Mouse (Mus musculus): ENCODE measurements around the gene Lhfp. TPM values are rescaled to one million over a fixed set of nuclear protein-coding genes. Genes with fewer than 3 reads are reported as not detected.
A peak's percentile ranks its signal among the peaks of the same experiment; 100 is the strongest.

Gene Lhfp
- polyA plus RNA-seq, 1 experiment from 2014 or later = 64.5 TPM

DNA sequence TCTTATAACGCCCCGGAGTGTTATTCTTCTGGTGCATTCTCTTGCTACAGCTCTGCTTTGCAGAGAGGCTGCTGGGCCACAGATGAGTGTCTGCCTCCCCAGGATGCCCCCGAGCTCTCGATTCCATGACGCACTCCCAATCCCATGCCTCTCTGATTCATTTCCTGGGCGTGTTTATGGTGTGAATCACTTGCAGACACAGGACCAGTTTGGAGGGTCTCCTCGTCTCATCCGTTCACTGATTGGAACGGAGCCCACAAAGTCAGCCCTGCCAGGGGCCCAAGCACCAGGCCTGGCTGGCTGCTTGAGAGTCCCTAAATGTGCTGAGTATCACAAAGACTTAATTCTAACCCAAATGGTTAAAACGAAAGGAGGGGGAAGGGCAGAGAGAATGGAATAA lies 160.3 kb downstream of the Lhfp start:
- Histone ChIP-seq H3K4me2 (no peak overlapping the region; the same call in 1 of the 2 replicates), H3K4me1 (ENCODE audit: control insufficient read depth, insufficient read depth, low read length) (peaks cover 45% of the 10 kb centered on the region), H3K36me3 (ENCODE audit: control insufficient read depth, insufficient read depth, low read length) (no peaks in the 10 kb centered on the region), H3K4me3 (ENCODE audit: low read depth, low read length) (no peak overlapping the region), H3K9me3 (replicated peaks; ENCODE audit: control insufficient read depth, low read length) (no peaks in the 10 kb centered on the region), H3K27ac (ENCODE audit: low read depth, low read length) (peak overlapping the region; percentile 38), H3K27me3 (ENCODE audit: control insufficient read depth, insufficient read depth, low read length) (no peaks in the 10 kb centered on the region), H3K9ac (ENCODE audit: low read depth, low read length) (no peak overlapping the region)
- ATAC-seq (replicated peaks; ENCODE audit: insufficient number of reproducible peaks, low FRiP score, low TSS enrichment) = 0 out of 2 replicates have a peak, but pooled peaks have one; percentile 31
- WGBS (ENCODE audit: insufficient replicate concordance) = 58% methylated on average over 10 of the region's 10 CpGs

DNA sequence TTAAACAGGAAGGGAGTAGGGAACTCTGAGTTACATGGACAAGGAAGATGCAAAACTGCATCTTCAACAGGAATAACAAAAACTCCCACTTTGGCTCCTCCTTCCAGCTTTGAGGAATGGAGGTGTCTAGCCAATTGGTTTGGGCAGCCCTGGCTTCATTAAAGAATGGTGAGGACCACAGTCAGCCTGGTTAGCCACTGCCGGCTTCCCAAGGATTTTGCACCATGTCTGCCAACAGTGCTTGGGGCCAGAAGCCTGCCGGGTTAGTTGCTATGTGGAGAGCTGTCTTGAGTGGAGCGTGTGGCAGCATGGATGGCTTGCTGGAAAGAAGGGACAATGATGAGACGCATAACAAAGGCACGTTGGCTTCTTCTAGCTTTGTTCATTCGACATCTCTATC lies 160.9 kb downstream of the Lhfp start:
- no peak for ATAC-seq (replicated peaks; ENCODE audit: insufficient number of reproducible peaks, low FRiP score, low TSS enrichment)
- Histone ChIP-seq H3K9me3 (replicated peaks; ENCODE audit: control insufficient read depth, low read length) (no peaks in the 10 kb centered on the region), H3K4me2 (no peak overlapping the region), H3K4me1 (ENCODE audit: control insufficient read depth, insufficient read depth, low read length) (peaks cover 45% of the 10 kb centered on the region), H3K27ac (ENCODE audit: low read depth, low read length) (peak overlapping the region; percentile 38), H3K27me3 (ENCODE audit: control insufficient read depth, insufficient read depth, low read length) (no peaks in the 10 kb centered on the region), H3K9ac (ENCODE audit: low read depth, low read length) (no peak overlapping the region), H3K36me3 (ENCODE audit: control insufficient read depth, insufficient read depth, low read length) (no peaks in the 10 kb centered on the region), H3K4me3 (ENCODE audit: low read depth, low read length) (no peak overlapping the region)
- 49% methylated on average over 6 of the region's 6 CpGs for WGBS (ENCODE audit: insufficient replicate concordance)

DNA sequence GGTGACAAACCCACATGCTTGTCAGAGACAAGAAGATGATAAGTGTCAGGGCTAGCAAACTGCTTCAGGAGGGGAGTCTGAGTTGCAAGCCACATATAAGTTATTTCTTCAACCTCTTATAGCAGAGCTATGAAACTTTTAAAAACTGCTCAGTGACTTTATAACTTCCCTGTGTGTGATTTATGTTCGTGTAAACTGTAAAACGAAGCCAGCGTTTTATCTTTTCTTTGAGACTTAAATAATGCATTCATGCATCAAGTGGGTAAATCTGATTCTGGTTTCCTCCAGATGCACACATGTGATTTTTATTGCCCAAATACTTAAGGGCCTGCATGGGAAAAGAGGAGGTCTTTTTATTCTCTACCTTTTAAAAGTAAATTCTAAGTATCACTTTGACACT lies 161.4 kb downstream of the Lhfp start:
- no peak overlapping the region for H3K4me3 ChIP-seq (ENCODE audit: low read depth, low read length)
- no peaks in the 10 kb centered on the region for H3K9me3 ChIP-seq (replicated peaks; ENCODE audit: control insufficient read depth, low read length)
- H3K27me3 ChIP-seq (ENCODE audit: control insufficient read depth, insufficient read depth, low read length) = no peaks in the 10 kb centered on the region
- 69% methylated on average over 3 of the region's 3 CpGs for WGBS (ENCODE audit: insufficient replicate concordance)
- H3K36me3 ChIP-seq (ENCODE audit: control insufficient read depth, insufficient read depth, low read length) = no peaks in the 10 kb centered on the region
- peak overlapping the region; percentile 38; the same call in 1 of the 2 replicates for H3K27ac ChIP-seq (ENCODE audit: low read depth, low read length)
- ATAC-seq (replicated peaks; ENCODE audit: insufficient number of reproducible peaks, low FRiP score, low TSS enrichment) = no peak
- H3K9ac ChIP-seq (ENCODE audit: low read depth, low read length) = no peak overlapping the region
- H3K4me2 ChIP-seq = no peak overlapping the region
- H3K4me1 ChIP-seq (ENCODE audit: control insufficient read depth, insufficient read depth, low read length) = peaks cover 45% of the 10 kb centered on the region

DNA sequence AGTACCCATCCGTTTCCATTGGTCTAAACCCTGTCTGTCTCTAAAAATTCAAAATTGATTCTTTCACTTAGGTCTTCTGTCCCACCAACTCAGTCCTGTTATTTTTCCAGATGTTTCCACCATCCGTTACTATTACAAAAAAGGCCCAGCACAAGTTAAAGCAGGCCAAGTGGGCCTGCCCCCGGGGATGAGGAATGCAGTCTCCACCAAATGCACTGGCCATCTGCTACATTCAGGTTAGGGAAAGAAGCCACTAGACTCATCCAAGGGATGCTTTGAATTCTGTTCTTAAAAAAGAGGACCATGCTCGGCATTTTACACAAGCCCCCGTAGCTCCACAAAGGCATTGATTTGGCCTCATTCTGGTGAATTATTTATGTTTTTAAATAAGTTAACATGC lies 162.3 kb downstream of the Lhfp start:
- H3K4me3 ChIP-seq (ENCODE audit: low read depth, low read length) = no peak overlapping the region
- H3K9me3 ChIP-seq (replicated peaks; ENCODE audit: control insufficient read depth, low read length) = no peaks in the 10 kb centered on the region
- no peaks in the 10 kb centered on the region for H3K36me3 ChIP-seq (ENCODE audit: control insufficient read depth, insufficient read depth, low read length)
- H3K27ac ChIP-seq (ENCODE audit: low read depth, low read length) = no peak overlapping the region
- ATAC-seq (replicated peaks; ENCODE audit: insufficient number of reproducible peaks, low FRiP score, low TSS enrichment) = no peak
- H3K9ac ChIP-seq (ENCODE audit: low read depth, low read length) = no peak overlapping the region
- no peak overlapping the region for H3K4me2 ChIP-seq
- H3K27me3 ChIP-seq (ENCODE audit: control insufficient read depth, insufficient read depth, low read length) = no peaks in the 10 kb centered on the region
- H3K4me1 ChIP-seq (ENCODE audit: control insufficient read depth, insufficient read depth, low read length) = peaks cover 45% of the 10 kb centered on the region
- WGBS (ENCODE audit: insufficient replicate concordance) = 54% methylated on average over 5 of the region's 5 CpGs

DNA sequence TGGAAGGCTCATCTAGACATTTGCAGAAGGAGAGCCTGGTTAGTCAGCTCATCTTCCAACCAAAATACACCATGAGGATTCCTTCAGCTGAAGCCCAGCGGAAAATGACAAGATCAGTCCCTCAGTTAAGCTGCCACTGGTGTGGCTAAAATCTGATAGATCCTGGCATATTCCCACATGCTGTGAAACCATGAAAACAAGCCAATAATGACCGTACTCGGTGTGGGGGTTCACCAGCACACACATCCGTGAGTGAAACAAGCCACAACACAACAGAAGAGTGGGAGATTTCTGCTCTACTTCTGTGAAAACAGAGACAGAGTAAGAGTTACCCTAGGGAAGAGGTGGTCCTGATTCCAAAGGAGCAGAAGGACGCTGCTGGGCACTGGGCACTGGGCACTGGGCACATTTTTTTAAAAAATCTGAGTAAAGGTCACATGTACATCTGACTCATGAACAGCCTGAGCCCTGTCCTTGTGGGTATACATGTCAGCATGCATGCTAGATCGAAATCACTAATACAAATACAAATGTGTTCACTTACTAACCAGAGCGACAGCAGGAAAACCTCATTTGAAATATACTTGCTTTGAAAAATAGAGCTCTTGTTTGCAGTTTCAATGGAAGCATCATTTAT lies 163.1 kb downstream of the Lhfp start:
- Histone ChIP-seq H3K27ac (ENCODE audit: low read depth, low read length) (no peak overlapping the region), H3K9ac (ENCODE audit: low read depth, low read length) (no peak overlapping the region), H3K36me3 (ENCODE audit: control insufficient read depth, insufficient read depth, low read length) (no peaks in the 10 kb centered on the region), H3K4me2 (no peak overlapping the region), H3K27me3 (ENCODE audit: control insufficient read depth, insufficient read depth, low read length) (no peaks in the 10 kb centered on the region), H3K4me1 (ENCODE audit: control insufficient read depth, insufficient read depth, low read length) (peaks cover 45% of the 10 kb centered on the region), H3K4me3 (ENCODE audit: low read depth, low read length) (no peak overlapping the region), H3K9me3 (replicated peaks; ENCODE audit: control insufficient read depth, low read length) (no peaks in the 10 kb centered on the region)
- 74% methylated on average over 7 of the region's 7 CpGs for WGBS (ENCODE audit: insufficient replicate concordance)
- no peak for ATAC-seq (replicated peaks; ENCODE audit: insufficient number of reproducible peaks, low FRiP score, low TSS enrichment)

DNA sequence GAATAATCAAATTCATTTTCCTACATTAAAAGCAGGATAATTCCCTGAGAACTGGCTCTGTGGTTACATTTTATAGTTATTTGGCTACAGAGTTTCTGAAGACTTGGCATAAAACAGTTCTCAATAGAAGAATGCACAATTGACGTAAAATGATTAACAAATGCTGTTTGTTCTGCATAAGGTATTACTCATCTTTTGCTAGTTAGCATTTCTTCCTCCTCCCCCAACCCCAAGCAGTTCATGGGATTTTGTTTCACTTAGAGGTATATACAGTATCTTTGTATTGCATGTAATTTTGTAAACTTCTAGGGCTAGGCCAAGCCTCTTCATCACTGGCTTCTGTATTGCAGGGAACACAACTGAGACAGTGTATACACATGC lies 163.6 kb downstream of the Lhfp start:
- H3K9ac ChIP-seq (ENCODE audit: low read depth, low read length) = no peak overlapping the region
- no peak overlapping the region for H3K4me2 ChIP-seq
- no peaks in the 10 kb centered on the region for H3K27me3 ChIP-seq (ENCODE audit: control insufficient read depth, insufficient read depth, low read length)
- 82% methylated on average over 1 of the region's 1 CpGs for WGBS (ENCODE audit: insufficient replicate concordance)
- no peak for ATAC-seq (replicated peaks; ENCODE audit: insufficient number of reproducible peaks, low FRiP score, low TSS enrichment)
- H3K27ac ChIP-seq (ENCODE audit: low read depth, low read length) = no peak overlapping the region
- no peaks in the 10 kb centered on the region for H3K9me3 ChIP-seq (replicated peaks; ENCODE audit: control insufficient read depth, low read length)
- H3K4me1 ChIP-seq (ENCODE audit: control insufficient read depth, insufficient read depth, low read length) = peaks cover 48% of the 10 kb centered on the region
- no peak overlapping the region for H3K4me3 ChIP-seq (ENCODE audit: low read depth, low read length)
- H3K36me3 ChIP-seq (ENCODE audit: control insufficient read depth, insufficient read depth, low read length) = no peaks in the 10 kb centered on the region

DNA sequence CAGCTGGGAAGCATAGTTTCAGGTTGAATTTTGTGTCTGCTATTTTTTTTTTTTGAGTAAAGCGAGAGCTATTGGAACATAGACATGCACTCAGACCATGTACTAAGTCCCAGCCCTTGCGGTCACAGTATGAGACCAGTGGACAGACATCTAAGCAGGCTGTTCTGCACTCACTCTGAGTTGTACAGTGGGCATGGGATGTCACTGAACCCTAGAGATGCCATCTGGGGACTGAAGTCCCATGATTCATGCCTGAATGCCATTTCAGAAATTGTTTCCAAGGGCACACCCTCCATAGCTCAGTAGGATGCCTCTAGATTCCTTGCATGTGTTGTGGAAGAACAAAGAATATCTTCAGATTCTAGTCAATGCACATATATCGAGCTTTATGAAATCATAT lies 164.4 kb downstream of the Lhfp start:
- 89% methylated on average over 3 of the region's 3 CpGs for WGBS (ENCODE audit: insufficient replicate concordance)
- H3K27ac ChIP-seq (ENCODE audit: low read depth, low read length) = no peak overlapping the region
- ATAC-seq (replicated peaks; ENCODE audit: insufficient number of reproducible peaks, low FRiP score, low TSS enrichment) = no peak

DNA sequence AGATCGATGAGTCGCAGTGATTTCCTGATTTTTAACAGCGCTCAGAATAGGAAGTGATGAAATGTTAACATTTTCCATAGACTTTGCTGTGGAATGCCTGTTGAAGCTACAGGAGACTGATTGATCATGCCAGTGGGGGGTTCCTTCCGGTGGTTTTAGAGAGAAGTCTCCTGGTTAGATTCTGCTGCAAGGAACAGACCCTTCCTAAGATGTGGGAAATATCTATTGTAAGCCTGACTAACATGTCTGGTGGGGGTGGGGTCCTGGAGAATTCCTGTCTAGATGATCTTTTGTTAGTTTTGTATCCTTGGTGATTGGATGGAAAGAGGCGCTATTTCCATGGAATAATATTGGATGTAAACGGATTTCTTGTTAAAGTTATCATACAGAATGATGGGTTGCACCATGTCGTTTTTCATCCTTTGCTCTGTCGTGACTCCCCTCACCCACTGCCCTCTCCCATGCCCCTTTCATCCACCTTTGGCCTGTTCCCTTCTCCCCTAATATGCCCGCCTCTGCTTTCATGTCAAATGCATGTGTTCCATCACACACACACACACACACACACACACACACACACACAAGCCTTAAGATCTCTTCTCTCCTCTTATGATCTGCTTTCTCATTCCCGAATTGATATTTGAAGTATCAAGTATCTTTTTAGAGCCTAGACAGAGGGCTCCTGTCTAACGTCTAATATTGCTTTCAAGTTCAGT lies 165.3 kb downstream of the Lhfp start:
- H3K4me1 ChIP-seq (ENCODE audit: control insufficient read depth, insufficient read depth, low read length) = peaks cover 37% of the 10 kb centered on the region
- H3K4me3 ChIP-seq (ENCODE audit: low read depth, low read length) = no peak overlapping the region
- ATAC-seq (replicated peaks; ENCODE audit: insufficient number of reproducible peaks, low FRiP score, low TSS enrichment) = no peak
- H3K27ac ChIP-seq (ENCODE audit: low read depth, low read length) = no peak overlapping the region
- no peak overlapping the region for H3K4me2 ChIP-seq
- no peaks in the 10 kb centered on the region for H3K27me3 ChIP-seq (ENCODE audit: control insufficient read depth, insufficient read depth, low read length)
- H3K9ac ChIP-seq (ENCODE audit: low read depth, low read length) = no peak overlapping the region
- WGBS (ENCODE audit: insufficient replicate concordance) = 53% methylated on average over 11 of the region's 11 CpGs
- no peaks in the 10 kb centered on the region for H3K9me3 ChIP-seq (replicated peaks; ENCODE audit: control insufficient read depth, low read length)
- no peaks in the 10 kb centered on the region for H3K36me3 ChIP-seq (ENCODE audit: control insufficient read depth, insufficient read depth, low read length)

More for the DNA sequence above, 164.4 kb downstream of the Lhfp start:
- Histone ChIP-seq H3K4me1 (ENCODE audit: control insufficient read depth, insufficient read depth, low read length) (peaks cover 45% of the 10 kb centered on the region), H3K4me3 (ENCODE audit: low read depth, low read length) (no peak overlapping the region), H3K9me3 (replicated peaks; ENCODE audit: control insufficient read depth, low read length) (no peaks in the 10 kb centered on the region), H3K36me3 (ENCODE audit: control insufficient read depth, insufficient read depth, low read length) (no peaks in the 10 kb centered on the region), H3K9ac (ENCODE audit: low read depth, low read length) (no peak overlapping the region), H3K27me3 (ENCODE audit: control insufficient read depth, insufficient read depth, low read length) (no peaks in the 10 kb centered on the region), H3K4me2 (no peak overlapping the region)

DNA sequence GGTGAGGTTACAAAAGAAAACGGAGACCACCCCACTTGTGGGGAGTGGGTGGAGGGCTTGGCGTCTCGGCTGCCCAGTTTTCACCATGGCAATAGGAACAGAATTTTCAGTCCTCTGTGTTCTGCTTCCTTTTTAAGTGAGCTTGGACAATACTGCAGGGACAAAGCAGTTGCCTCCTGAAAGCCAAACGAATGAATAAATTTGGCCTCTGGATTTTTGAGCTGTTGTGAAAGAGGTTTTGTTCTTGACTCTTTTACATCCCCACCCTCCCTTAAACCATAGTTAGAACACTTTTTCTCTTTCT lies 165.8 kb downstream of the Lhfp start:
- Histone ChIP-seq H3K27ac (ENCODE audit: low read depth, low read length) (no peak overlapping the region), H3K4me1 (ENCODE audit: control insufficient read depth, insufficient read depth, low read length) (peaks cover 33% of the 10 kb centered on the region), H3K36me3 (ENCODE audit: control insufficient read depth, insufficient read depth, low read length) (no peaks in the 10 kb centered on the region), H3K4me3 (ENCODE audit: low read depth, low read length) (no peak overlapping the region), H3K4me2 (no peak overlapping the region), H3K27me3 (ENCODE audit: control insufficient read depth, insufficient read depth, low read length) (no peaks in the 10 kb centered on the region), H3K9ac (ENCODE audit: low read depth, low read length) (no peak overlapping the region), H3K9me3 (replicated peaks; ENCODE audit: control insufficient read depth, low read length) (no peaks in the 10 kb centered on the region)
- no peak for ATAC-seq (replicated peaks; ENCODE audit: insufficient number of reproducible peaks, low FRiP score, low TSS enrichment)
- WGBS (ENCODE audit: insufficient replicate concordance) = 70% methylated on average over 4 of the region's 4 CpGs
